27 mouse cellular contexts compared by ENCODE assay signal in the genomic region with DNA sequence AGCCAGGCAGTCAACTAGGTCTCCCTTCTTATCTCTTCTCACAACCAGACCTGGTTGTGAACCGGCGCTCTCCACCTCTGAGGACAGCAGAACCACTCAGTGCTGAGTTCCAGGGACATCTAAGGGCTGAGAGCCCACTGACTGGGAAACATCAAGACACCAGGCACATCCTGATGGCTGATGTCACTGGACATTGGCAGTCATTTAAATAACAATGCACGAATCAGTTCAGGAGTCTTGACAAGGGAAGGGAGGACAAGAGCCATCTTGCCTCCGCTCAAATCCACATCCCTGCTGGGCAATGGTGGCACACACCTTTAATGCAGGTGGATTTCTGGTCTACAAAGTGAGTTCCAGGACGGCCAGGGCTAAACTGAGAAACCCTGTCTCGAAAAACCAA.
"Had no signal": no experiment of that assay in that cellular context is flagged by ENCODE, and none has a peak within 500 bp of the region (broad histone marks: within the 10 kb centered on the region; RNA-seq: fewer than 3 reads in every experiment).

No protein-coding gene starts in this region.

- H3K4me3 ChIP-seq: heart, adult 2 months; heart, embryonic 13.5 days; heart, embryonic 15.5 days; hindbrain, embryonic 13.5 days; hindbrain, embryonic 15.5 days; kidney, embryonic 15.5 days; left cerebral cortex, adult 2 months; limb, embryonic 13.5 days; limb, embryonic 15.5 days; liver, embryonic 12.5 days had no signal

- ATAC-seq: hindbrain, postnatal 0 days; intestine, embryonic 16.5 days; liver, embryonic 12.5 days had no signal

- H3K9ac ChIP-seq: heart, embryonic 13.5 days; heart, embryonic 15.5 days; hindbrain, embryonic 13.5 days; hindbrain, embryonic 15.5 days; kidney, embryonic 15.5 days; limb, embryonic 13.5 days; limb, embryonic 15.5 days; liver, embryonic 12.5 days; liver, embryonic 14.5 days had no signal

- DNase-seq: gastrocnemius, postnatal 14 days; gastrocnemius, postnatal 36 days; heart, adult 11 months; heart, adult 2 months; heart, postnatal 14 days; heart, postnatal 36 days; kidney, adult 11 months; kidney, adult 2 months; kidney, adult 9 months; kidney, postnatal 14 days; kidney, postnatal 36 days; layer of hippocampus, adult 9-11 months; layer of hippocampus, postnatal 36 days had no signal

- H3K27ac ChIP-seq: heart, adult 2 months; heart, embryonic 13.5 days; heart, embryonic 15.5 days; hindbrain, embryonic 13.5 days; hindbrain, embryonic 15.5 days; hindbrain, postnatal 0 days; kidney, embryonic 15.5 days; kidney, postnatal 0 days; left cerebral cortex, adult 2 months; limb, embryonic 13.5 days; limb, embryonic 15.5 days; liver, embryonic 12.5 days; liver, embryonic 14.5 days had no signal

- H3K9me3 ChIP-seq: heart, embryonic 13.5 days; heart, embryonic 15.5 days; hindbrain, embryonic 13.5 days; hindbrain, embryonic 15.5 days; kidney, embryonic 15.5 days; limb, embryonic 13.5 days; limb, embryonic 15.5 days; liver, embryonic 12.5 days had no signal

- H3K36me3 ChIP-seq: heart, embryonic 13.5 days; heart, embryonic 15.5 days; hindbrain, embryonic 13.5 days; hindbrain, embryonic 15.5 days; kidney, embryonic 15.5 days; limb, embryonic 13.5 days; limb, embryonic 15.5 days; liver, embryonic 12.5 days had no signal

- H3K27me3 ChIP-seq: heart, embryonic 13.5 days; heart, embryonic 15.5 days; hindbrain, embryonic 13.5 days; hindbrain, embryonic 15.5 days; kidney, embryonic 15.5 days; limb, embryonic 13.5 days; limb, embryonic 15.5 days; liver, embryonic 12.5 days had no signal

- H3K4me2 ChIP-seq: heart, embryonic 11.5 days; heart, embryonic 13.5 days; heart, embryonic 15.5 days; hindbrain, embryonic 13.5 days; hindbrain, embryonic 15.5 days; kidney, embryonic 15.5 days; limb, embryonic 13.5 days; limb, embryonic 15.5 days; liver, embryonic 12.5 days had no signal

- H3K4me1 ChIP-seq: liver, embryonic 12.5 days had no signal
